Mouse (Mus musculus) C3H10T1/2 (cell line): ENCODE results near the gene Gm9944. TPM values are rescaled to one million over a fixed set of nuclear protein-coding genes. Genes with fewer than 3 reads are reported as not detected.

Source experiments
- polyA plus RNA-seq, 2 experiments: library from polyadenylated mRNA; unstranded; fragments of >200 nt; fragmentation: generic; extraction: Trizol; gene quantifications; one replicate each; pipeline ENCODE4 v1.2.1; 2012; ENCODE audit warnings: missing spikeins in 2 of 2

Gm9944 gene
- not detected for polyA plus RNA-seq

GRCm38 (mm10) chr4:144453217-144453616, at the start of gene Gm9944:
Gm9944 (minus strand) TSS chr4:144453317.

GRCm38 (mm10) chr4:144463656-144464055, 10.5 kb upstream of the Gm9944 start, which contains the start of gene Aadacl3:
Aadacl3 (minus strand) TSS chr4:144463756.

GRCm38 (mm10) chr4:144438672-144439071, 14.4 kb downstream of the Gm9944 start, which contains the start of gene 1700012P22Rik:
1700012P22Rik (minus strand) TSS chr4:144438772.

GRCm38 (mm10) chr4:144408290-144408689, 44.8 kb downstream of the Gm9944 start, which contains the start of gene Pramef12:
Pramef12 (minus strand) TSS chr4:144408464.

Other genes with a start within 250 kb of the Gm9944 start
- gene C87977, start 240.0 kb downstream of the Gm9944 start, polyA plus RNA-seq, result not detected
- gene Pramel5, start 172.8 kb downstream of the Gm9944 start, polyA plus RNA-seq, result not detected
- not detected for gene Gm13128, start 123.1 kb downstream of the Gm9944 start, polyA plus RNA-seq
- not detected for gene Gm13119, start 95.4 kb downstream of the Gm9944 start, polyA plus RNA-seq
- gene Pramef20, start 75.4 kb downstream of the Gm9944 start, polyA plus RNA-seq, result not detected
- not detected for gene Pramef12, start 44.9 kb downstream of the Gm9944 start, polyA plus RNA-seq
- gene 1700012P22Rik, start 14.5 kb downstream of the Gm9944 start, polyA plus RNA-seq, result not detected
- not detected for gene Aadacl3, start 10.4 kb upstream of the Gm9944 start, polyA plus RNA-seq
- not detected for gene 9430007A20Rik, start 66.5 kb upstream of the Gm9944 start, polyA plus RNA-seq
- gene Gm13124, start 111.8 kb upstream of the Gm9944 start, polyA plus RNA-seq, result not detected
- not detected for gene Aadacl4, start 160.4 kb upstream of the Gm9944 start, polyA plus RNA-seq
- not detected for gene Gm436, start 233.1 kb upstream of the Gm9944 start, polyA plus RNA-seq